Mouse (Mus musculus) mature B cell (primary cell): Measurements from ENCODE around the gene Fam151a.
"Not testable (repeated sequence)": the region's sequence is repeated elsewhere in the genome, so short reads cannot be mapped to it uniquely, and the experiment has no call there.

Source experiments
- in situ Hi-C: fragments of 300-500 bp; cut with MboI; formaldehyde crosslinking; loops from 2 replicates; pipeline ENCODE4 v1.14.3; 2019

The Fam151a gene

GRCm38 (mm10) chr4:106775767-106776166 is 42.1 kb downstream of the Fam151a start:
- in situ Hi-C loops: not testable (repeated sequence)

GRCm38 (mm10) chr4:106776998-106777397 is 43.3 kb downstream of the Fam151a start:
- in situ Hi-C loops: no loop called here

GRCm38 (mm10) chr4:106778116-106778788 is 44.6 kb downstream of the Fam151a start:
- in situ Hi-C loops: no loop called here

- in situ Hi-C loops: no loop called here
Measured at GRCm38 (mm10) chr4:106780045-106780444, 46.4 kb downstream of the Fam151a start.

- in situ Hi-C loops: no loop called here
Measured at GRCm38 (mm10) chr4:106783137-106783536, 49.4 kb downstream of the Fam151a start.

GRCm38 (mm10) chr4:106784806-106785205 is 51.1 kb downstream of the Fam151a start:
- in situ Hi-C loops: no loop called here

- in situ Hi-C loops: no loop called here
Measured at GRCm38 (mm10) chr4:106785345-106785744, 51.7 kb downstream of the Fam151a start.

- in situ Hi-C loops: no loop called here
Measured at GRCm38 (mm10) chr4:106785753-106786540, 52.3 kb downstream of the Fam151a start.

GRCm38 (mm10) chr4:106787830-106788229 is 54.1 kb downstream of the Fam151a start:
- in situ Hi-C loops: no loop called here

GRCm38 (mm10) chr4:106788627-106789026 is 54.9 kb downstream of the Fam151a start:
- in situ Hi-C loops: no loop called here

GRCm38 (mm10) chr4:106789705-106790104 is 56.0 kb downstream of the Fam151a start:
- in situ Hi-C loops: no loop called here

GRCm38 (mm10) chr4:106790218-106790617 is 56.5 kb downstream of the Fam151a start:
- in situ Hi-C loops: not testable (repeated sequence)

GRCm38 (mm10) chr4:106790938-106791337 is 57.2 kb downstream of the Fam151a start:
- in situ Hi-C loops: no loop called here

- in situ Hi-C loops: no loop called here
Measured at GRCm38 (mm10) chr4:106792276-106792675, 58.6 kb downstream of the Fam151a start.

GRCm38 (mm10) chr4:106793826-106794225 is 60.1 kb downstream of the Fam151a start:
- in situ Hi-C loops: not testable (repeated sequence)

- in situ Hi-C loops: no loop called here
Measured at GRCm38 (mm10) chr4:106794247-106794646, 60.6 kb downstream of the Fam151a start.

- in situ Hi-C loops: no loop called here
Measured at GRCm38 (mm10) chr4:106795289-106795688, 61.6 kb downstream of the Fam151a start.
